ENCODE assay signal across 8 mouse cellular contexts in the genomic region with DNA sequence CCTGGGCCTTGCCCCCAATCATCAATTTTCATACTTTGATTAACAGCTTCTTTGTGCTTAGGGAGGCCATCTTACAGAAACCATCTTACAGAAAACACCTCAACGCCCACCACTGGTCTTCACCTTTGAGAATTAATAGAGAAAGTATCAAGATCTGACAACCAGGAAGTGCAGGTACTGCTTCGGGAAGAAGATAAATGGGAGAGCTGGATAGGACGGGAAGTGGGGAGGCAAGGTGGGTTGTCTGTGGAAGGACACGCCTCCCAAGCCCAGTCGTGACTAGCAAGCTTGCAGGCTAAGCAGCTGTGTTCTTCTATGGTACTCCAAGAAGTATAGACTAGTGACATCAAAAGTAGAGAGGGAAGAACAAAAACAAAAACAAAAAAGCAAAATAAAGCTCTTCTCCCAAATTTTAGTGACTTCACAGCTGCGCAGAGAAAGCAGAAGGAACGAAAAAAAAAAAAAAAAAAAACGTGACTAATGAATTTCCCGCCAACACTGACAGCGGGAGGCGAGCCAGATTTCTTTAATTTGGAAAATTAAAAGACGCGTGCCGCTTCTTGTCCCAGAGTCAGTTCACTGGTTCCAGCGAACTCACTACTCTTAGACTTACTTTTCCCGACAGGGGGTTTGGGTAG. TPM values are rescaled to one million over a fixed set of nuclear protein-coding genes. Genes with fewer than 3 reads are reported as not detected.
DNase-seq lines count a peak whose midpoint lies in the region; ATAC-seq lines count a peak whose summit lies in the region.

No protein-coding gene starts in this region.

- peak overlapping the region; percentile 67 for H3K4me3 ChIP-seq in erythroblast, embryonic 14.5 days (replicated peaks)
- peak overlapping the region; percentile 73 for H3K4me3 ChIP-seq in forebrain, embryonic 11.5 days (ENCODE audit: low read depth, low read length)
- peak overlapping the region; percentile 72 for H3K4me3 ChIP-seq in liver, embryonic 12.5 days

- H3K9me3 ChIP-seq in erythroblast, embryonic 14.5 days (ENCODE audit: control insufficient read depth, low read length), result no peaks in the 10 kb centered on the region; the same call in 1 of the 2 replicates
- H3K9me3 ChIP-seq in forebrain, embryonic 11.5 days (ENCODE audit: control insufficient read depth, low read length), result no peaks in the 10 kb centered on the region
- H3K9me3 ChIP-seq in liver, embryonic 12.5 days (replicated peaks), result no peaks in the 10 kb centered on the region

- peak; percentile 46 for DNase-seq in forebrain, embryonic 11.5 days (ENCODE audit: low spot score)
- no peak for DNase-seq in frontal cortex, postnatal 25 days (ENCODE audit: low spot score in 2 of 2)
- DNase-seq in gastrocnemius, postnatal 10 days, result no peak
- DNase-seq in adipocyte (ENCODE audit: low spot score), result no peak

- H3K4me1 ChIP-seq in erythroblast, embryonic 14.5 days (ENCODE audit: control insufficient read depth), result peaks cover 18% of the 10 kb centered on the region
- H3K4me1 ChIP-seq in forebrain, embryonic 11.5 days (replicated peaks; ENCODE audit: control insufficient read depth, insufficient read depth, low read length), result peaks cover 4% of the 10 kb centered on the region; the same call in 1 of the 2 replicates
- peaks cover 28% of the 10 kb centered on the region for H3K4me1 ChIP-seq in liver, embryonic 12.5 days

- ATAC-seq in erythroblast, adult 5-6 weeks (replicated peaks; ENCODE audit: low FRiP score, poor library complexity, severe bottlenecking), result no peak
- peak; percentile 25 for ATAC-seq in CD4-positive, CD25-positive, alpha-beta regulatory T cell, adult 4 months
- no peak for ATAC-seq in forebrain, embryonic 11.5 days (replicated peaks; ENCODE audit: low FRiP score)
- no peak for ATAC-seq in liver, embryonic 12.5 days

- 4% methylated on average over 16 of the region's 16 CpGs for WGBS in forebrain, embryonic 11.5 days
- WGBS in liver, embryonic 12.5 days (ENCODE audit: insufficient replicate concordance), result 4% methylated on average over 16 of the region's 16 CpGs

- no peaks in the 10 kb centered on the region for H3K36me3 ChIP-seq in erythroblast, embryonic 14.5 days (ENCODE audit: control insufficient read depth)
- no peaks in the 10 kb centered on the region for H3K36me3 ChIP-seq in forebrain, embryonic 11.5 days (ENCODE audit: control insufficient read depth, insufficient read depth, low read length)
- no peaks in the 10 kb centered on the region for H3K36me3 ChIP-seq in liver, embryonic 12.5 days

- H3K27me3 ChIP-seq in erythroblast, embryonic 14.5 days (ENCODE audit: control insufficient read depth), result peaks cover 67% of the 10 kb centered on the region
- H3K27me3 ChIP-seq in forebrain, embryonic 11.5 days (ENCODE audit: control insufficient read depth, insufficient read depth, low read length), result 0 out of 2 replicates have a peak, but pooled peaks cover 3% of the 10 kb centered on the region
- peaks cover 74% of the 10 kb centered on the region for H3K27me3 ChIP-seq in liver, embryonic 12.5 days (replicated peaks)

- peak overlapping the region; percentile 72 for H3K9ac ChIP-seq in forebrain, embryonic 11.5 days (ENCODE audit: low read length)
- H3K9ac ChIP-seq in liver, embryonic 12.5 days, result peak overlapping the region; percentile 27; the same call in 1 of the 2 replicates

- peak overlapping the region; percentile 94 for H3K4me2 ChIP-seq in forebrain, embryonic 11.5 days (ENCODE audit: low read depth, low read length, severe bottlenecking)
- peak overlapping the region; percentile 98 for H3K4me2 ChIP-seq in liver, embryonic 12.5 days

- H3K27ac ChIP-seq in forebrain, embryonic 11.5 days (ENCODE audit: low read depth, low read length), result no peak overlapping the region
- H3K27ac ChIP-seq in liver, embryonic 12.5 days, result no peak overlapping the region

RNA-seq across cellular contexts. Expression of gene Amigo1, which starts 0.6 kb away (rescaled TPM):
- polyA plus RNA-seq in erythroblast, embryonic 14.5 days (2012), result 0.01 TPM in 1 of 2 replicates, not detected in the other
- not detected in 2 replicates for total RNA-seq in erythroblast, adult 5-6 weeks (2015; ENCODE audit: low replicate concordance)
- 0.77 TPM in 1 of 2 replicates, not detected in the other for total RNA-seq in erythroblast, adult 5-6 weeks (2017; ENCODE audit: low replicate concordance)
- polyA plus RNA-seq in CD4-positive, CD25-positive, alpha-beta regulatory T cell, adult 4 months (2017; shearing (Covaris generic)), result under 1 TPM; 0.32 to 0.54 TPM
- 4.2 and 5.2 TPM in 2 replicates for polyA plus RNA-seq in forebrain, embryonic 11.5 days (2014; fragmentation: Nextera tagmentation; extraction: Ambion mirVana)
- 1.1 and 1.2 TPM in 2 replicates for polyA plus RNA-seq in liver, embryonic 12.5 days (2016; fragmentation: Nextera tagmentation; extraction: Ambion mirVana)
- total RNA-seq in gastrocnemius, postnatal 10 days (2021), result 10 to 100 TPM; 30.7 to 31.6 TPM

RNA-seq across cellular contexts. Expression of gene Cyb561d1, which starts 15.4 kb away (rescaled TPM):
- 0.33 and 0.34 TPM in 2 replicates for polyA plus RNA-seq in erythroblast, embryonic 14.5 days (2012)
- 0.63 and 1.3 TPM in 2 replicates for total RNA-seq in erythroblast, adult 5-6 weeks (2015; ENCODE audit: low replicate concordance)
- total RNA-seq in erythroblast, adult 5-6 weeks (2017; ENCODE audit: low replicate concordance), result 1.1 and 1.7 TPM in 2 replicates
- 1 to 10 TPM; 7.7 to 8.8 TPM for polyA plus RNA-seq in CD4-positive, CD25-positive, alpha-beta regulatory T cell, adult 4 months (2017; shearing (Covaris generic))
- 3.1 and 3.2 TPM in 2 replicates for polyA plus RNA-seq in forebrain, embryonic 11.5 days (2014; fragmentation: Nextera tagmentation; extraction: Ambion mirVana)
- polyA plus RNA-seq in liver, embryonic 12.5 days (2016; fragmentation: Nextera tagmentation; extraction: Ambion mirVana), result 2.8 TPM in 2 replicates
- 1 to 10 TPM; 3.5 to 4.2 TPM for total RNA-seq in gastrocnemius, postnatal 10 days (2021)

RNA-seq across cellular contexts. Expression of gene Atxn7l2, which starts 25.2 kb away (rescaled TPM):
- 0.55 and 0.90 TPM in 2 replicates for polyA plus RNA-seq in erythroblast, embryonic 14.5 days (2012)
- 0.58 and 0.84 TPM in 2 replicates for total RNA-seq in erythroblast, adult 5-6 weeks (2015; ENCODE audit: low replicate concordance)
- 0.56 and 1.4 TPM in 2 replicates for total RNA-seq in erythroblast, adult 5-6 weeks (2017; ENCODE audit: low replicate concordance)
- polyA plus RNA-seq in CD4-positive, CD25-positive, alpha-beta regulatory T cell, adult 4 months (2017; shearing (Covaris generic)), result 1 to 10 TPM; 4.9 to 8.5 TPM
- 22.3 and 24.3 TPM in 2 replicates for polyA plus RNA-seq in forebrain, embryonic 11.5 days (2014; fragmentation: Nextera tagmentation; extraction: Ambion mirVana)
- polyA plus RNA-seq in liver, embryonic 12.5 days (2016; fragmentation: Nextera tagmentation; extraction: Ambion mirVana), result 4.5 and 4.9 TPM in 2 replicates
- 10 to 100 TPM; 13.2 to 18.4 TPM for total RNA-seq in gastrocnemius, postnatal 10 days (2021)

RNA-seq across cellular contexts. Expression of gene Gpr61, which starts 30.9 kb away (rescaled TPM):
- not detected in 2 replicates for polyA plus RNA-seq in erythroblast, embryonic 14.5 days (2012)
- total RNA-seq in erythroblast, adult 5-6 weeks (2015; ENCODE audit: low replicate concordance), result not detected in 2 replicates
- total RNA-seq in erythroblast, adult 5-6 weeks (2017; ENCODE audit: low replicate concordance), result not detected in 2 replicates
- under 1 TPM in 1 of 2 experiments, not detected in 1; 0.15 TPM for polyA plus RNA-seq in CD4-positive, CD25-positive, alpha-beta regulatory T cell, adult 4 months (2017; shearing (Covaris generic))
- 0.25 and 0.32 TPM in 2 replicates for polyA plus RNA-seq in forebrain, embryonic 11.5 days (2014; fragmentation: Nextera tagmentation; extraction: Ambion mirVana)
- polyA plus RNA-seq in liver, embryonic 12.5 days (2016; fragmentation: Nextera tagmentation; extraction: Ambion mirVana), result 0.04 TPM in 1 of 2 replicates, not detected in the other
- total RNA-seq in gastrocnemius, postnatal 10 days (2021), result under 1 TPM; 0.14 to 0.27 TPM

RNA-seq across cellular contexts. Expression of gene Gnai3, which starts 39.6 kb away (rescaled TPM):
- 0.19 and 0.27 TPM in 2 replicates for polyA plus RNA-seq in erythroblast, embryonic 14.5 days (2012)
- 46.8 and 63.4 TPM in 2 replicates for total RNA-seq in erythroblast, adult 5-6 weeks (2015; ENCODE audit: low replicate concordance)
- total RNA-seq in erythroblast, adult 5-6 weeks (2017; ENCODE audit: low replicate concordance), result 38.2 and 46.0 TPM in 2 replicates
- polyA plus RNA-seq in CD4-positive, CD25-positive, alpha-beta regulatory T cell, adult 4 months (2017; shearing (Covaris generic)), result 10 to 100 TPM; 95.0 to 98.5 TPM
- polyA plus RNA-seq in forebrain, embryonic 11.5 days (2014; fragmentation: Nextera tagmentation; extraction: Ambion mirVana), result 210 and 213 TPM in 2 replicates
- 89.0 and 91.7 TPM in 2 replicates for polyA plus RNA-seq in liver, embryonic 12.5 days (2016; fragmentation: Nextera tagmentation; extraction: Ambion mirVana)
- total RNA-seq in gastrocnemius, postnatal 10 days (2021), result 10 to 100 TPM; 28.2 to 33.2 TPM
